Mouse (Mus musculus) gastrocnemius, postnatal 25 days (tissue): ENCODE measurements around the gene Ppp1r9b. TPM values are rescaled to one million over a fixed set of nuclear protein-coding genes. Genes with fewer than 3 reads are reported as not detected.
"Not testable (repeated sequence)": the region's sequence is repeated elsewhere in the genome, so short reads cannot be mapped to it uniquely, and the experiment has no call there.

Source experiments
- DNase-seq: peaks from one replicate; pipeline ENCODE4 v3.0.0; 2022
- total RNA-seq, 2 experiments: library from RNA; stranded (reverse); gene quantifications; 1 replicate in 1 of 2; 2 replicates in 1 of 2; pipeline ENCODE4 v1.2.3; 2021

The Ppp1r9b gene
- total RNA-seq, 2 experiments from 2014 or later: 21.8 to 30.0 TPM

DNA sequence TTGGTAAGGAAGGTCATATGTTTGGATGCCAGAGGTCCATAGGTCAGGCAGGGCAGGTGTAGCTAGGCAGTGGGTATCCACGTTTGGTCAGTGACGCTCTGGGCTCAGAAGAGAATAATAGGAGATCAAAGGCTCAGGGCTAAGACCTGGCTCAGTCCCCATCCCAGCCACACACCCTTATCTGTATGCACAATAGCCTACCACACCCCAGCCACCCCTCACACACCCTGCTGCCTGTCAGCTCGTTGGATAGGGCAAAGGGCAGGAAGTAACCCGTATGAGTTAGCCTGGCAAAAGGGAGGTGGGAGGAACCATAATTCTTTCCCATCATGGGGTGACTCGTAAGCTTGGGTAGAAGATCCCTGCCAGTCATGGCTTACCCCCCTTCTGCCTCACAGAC, 6.8 kb downstream of the Ppp1r9b start:
- DNase-seq: no peak

DNA sequence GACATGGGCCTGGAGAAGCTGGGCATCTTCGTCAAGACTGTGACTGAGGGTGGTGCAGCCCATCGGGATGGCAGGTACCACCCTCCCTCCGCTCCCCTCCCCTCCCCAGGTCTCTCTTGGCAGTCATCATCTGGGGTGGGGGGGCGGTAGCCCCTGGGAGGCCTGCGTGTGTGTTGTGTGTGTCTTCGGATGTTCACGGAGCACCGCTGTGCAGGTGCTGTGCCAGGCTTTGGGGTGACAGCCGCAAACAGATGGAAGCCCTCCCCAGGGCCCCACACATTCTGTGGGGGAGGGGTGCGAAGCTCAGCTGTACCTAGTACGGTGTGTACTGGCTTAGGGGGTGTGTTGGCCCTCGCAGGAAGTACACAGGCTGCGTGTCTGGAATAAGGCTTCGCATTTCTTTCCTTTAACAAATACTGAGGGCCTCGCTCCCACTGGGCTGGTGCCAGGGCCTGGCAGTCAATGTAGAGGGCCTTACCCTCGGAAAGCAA, 7.3 kb downstream of the Ppp1r9b start:
- DNase-seq: peak; percentile 69

DNA sequence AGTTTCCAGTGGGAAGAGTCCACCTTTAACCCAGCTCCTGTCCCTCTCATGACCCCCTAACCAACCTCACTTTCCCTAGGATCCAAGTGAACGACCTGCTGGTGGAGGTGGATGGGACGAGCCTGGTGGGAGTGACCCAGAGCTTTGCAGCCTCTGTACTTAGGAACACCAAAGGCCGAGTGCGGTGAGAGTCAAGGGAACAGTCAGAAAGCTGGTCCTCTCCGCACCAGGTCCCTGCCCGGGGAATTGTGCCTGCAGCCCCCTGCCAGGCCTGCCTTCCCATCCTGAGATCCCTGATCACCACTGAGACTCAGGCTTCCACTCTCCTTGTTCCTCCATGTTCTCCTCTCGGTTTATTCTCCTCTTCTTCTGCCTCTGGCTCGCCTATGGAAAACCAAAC, 9.3 kb downstream of the Ppp1r9b start:
- DNase-seq: no peak

DNA sequence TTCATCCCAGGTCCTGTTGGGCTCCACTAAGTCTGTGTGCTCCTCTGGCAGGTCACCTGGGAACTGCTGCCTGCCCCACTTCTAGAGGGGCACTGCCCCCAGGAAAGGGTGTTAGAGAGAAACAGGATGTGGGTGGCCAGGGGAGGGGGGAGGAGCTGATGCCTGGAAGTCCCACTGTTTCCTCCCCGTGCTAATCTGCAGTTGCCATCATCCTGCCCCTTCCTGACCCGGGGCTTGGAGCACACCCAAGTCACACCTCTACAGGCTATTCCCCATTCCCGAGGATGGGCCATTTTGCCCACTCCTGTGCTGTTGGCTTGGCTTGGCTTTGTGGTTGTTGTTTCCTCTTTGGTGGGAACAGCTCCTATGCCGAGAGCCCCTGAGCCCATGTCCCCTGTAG, 9.7 kb downstream of the Ppp1r9b start:
- peak; percentile 68 for DNase-seq

DNA sequence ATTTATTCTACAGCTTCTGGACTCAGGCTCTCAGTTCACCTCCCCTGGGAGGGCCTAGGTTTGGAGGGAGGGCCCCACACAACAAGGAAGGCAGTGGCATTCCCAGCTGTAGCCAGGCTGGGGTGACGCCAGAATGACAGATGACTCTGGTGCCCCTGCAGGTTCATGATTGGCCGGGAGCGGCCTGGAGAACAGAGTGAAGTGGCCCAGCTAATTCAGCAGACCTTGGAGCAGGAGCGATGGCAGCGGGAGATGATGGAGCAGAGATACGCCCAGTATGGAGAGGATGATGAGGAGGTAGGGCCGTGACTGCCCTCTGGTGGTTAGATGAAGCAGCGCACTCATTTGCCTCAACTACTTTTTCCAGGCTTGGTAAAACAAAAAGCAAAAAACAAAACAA, 10.2 kb downstream of the Ppp1r9b start:
- peak; percentile 63 for DNase-seq

DNA sequence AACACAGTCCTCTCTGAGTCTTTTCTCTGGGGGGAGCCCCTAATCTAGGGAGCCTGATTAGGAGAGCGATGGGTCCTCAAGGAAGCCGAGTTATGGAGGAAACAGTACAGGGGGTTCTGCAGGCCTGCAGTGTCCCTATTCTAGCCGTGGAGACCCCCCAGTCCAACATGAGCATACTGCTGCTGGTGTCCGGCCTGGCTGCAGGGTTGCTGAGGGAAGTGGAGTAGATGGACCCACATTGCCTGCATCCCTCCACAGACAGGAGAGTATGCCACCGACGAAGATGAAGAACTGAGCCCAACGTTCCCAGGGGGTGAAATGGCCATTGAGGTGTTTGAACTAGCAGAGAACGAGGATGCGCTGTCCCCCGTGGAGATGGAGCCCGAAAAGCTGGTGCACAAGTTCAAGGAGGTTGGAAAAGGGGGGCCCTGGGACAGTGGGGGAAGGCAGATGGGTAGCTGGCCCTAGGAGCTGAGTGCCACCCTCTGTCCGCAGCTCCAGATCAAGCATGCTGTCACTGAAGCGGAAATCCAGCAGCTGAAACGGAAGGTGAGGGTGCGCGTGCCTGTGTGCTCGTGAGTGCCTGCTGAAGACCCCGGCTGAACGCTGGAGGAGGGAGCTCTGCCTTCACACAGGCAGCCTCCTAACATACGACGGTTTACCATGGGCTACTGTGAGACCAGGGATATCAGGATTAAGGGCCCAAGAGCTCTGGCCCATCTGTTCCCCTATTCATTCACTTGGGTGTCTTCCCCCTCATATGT, 10.9 kb downstream of the Ppp1r9b start:
- no peak for DNase-seq

DNA sequence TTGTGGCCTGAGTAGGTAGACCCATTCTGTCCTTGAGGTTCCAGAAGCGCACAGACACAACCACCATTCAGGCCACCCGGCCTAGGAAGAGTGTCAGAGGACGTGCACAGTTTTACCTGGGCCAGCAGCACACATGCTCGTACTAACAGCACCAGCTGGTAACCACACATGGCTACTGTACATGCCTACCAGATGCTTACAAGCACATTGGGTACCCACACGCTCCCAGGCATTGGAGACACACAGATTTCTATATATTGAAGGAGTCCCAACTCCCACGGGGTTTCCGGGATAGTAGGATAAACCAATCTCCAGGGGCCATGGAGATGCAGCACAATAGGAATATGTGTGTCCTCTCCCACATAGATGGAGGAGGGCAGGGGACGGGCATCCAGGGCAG, 11.9 kb downstream of the Ppp1r9b start:
- DNase-seq: no peak

DNA sequence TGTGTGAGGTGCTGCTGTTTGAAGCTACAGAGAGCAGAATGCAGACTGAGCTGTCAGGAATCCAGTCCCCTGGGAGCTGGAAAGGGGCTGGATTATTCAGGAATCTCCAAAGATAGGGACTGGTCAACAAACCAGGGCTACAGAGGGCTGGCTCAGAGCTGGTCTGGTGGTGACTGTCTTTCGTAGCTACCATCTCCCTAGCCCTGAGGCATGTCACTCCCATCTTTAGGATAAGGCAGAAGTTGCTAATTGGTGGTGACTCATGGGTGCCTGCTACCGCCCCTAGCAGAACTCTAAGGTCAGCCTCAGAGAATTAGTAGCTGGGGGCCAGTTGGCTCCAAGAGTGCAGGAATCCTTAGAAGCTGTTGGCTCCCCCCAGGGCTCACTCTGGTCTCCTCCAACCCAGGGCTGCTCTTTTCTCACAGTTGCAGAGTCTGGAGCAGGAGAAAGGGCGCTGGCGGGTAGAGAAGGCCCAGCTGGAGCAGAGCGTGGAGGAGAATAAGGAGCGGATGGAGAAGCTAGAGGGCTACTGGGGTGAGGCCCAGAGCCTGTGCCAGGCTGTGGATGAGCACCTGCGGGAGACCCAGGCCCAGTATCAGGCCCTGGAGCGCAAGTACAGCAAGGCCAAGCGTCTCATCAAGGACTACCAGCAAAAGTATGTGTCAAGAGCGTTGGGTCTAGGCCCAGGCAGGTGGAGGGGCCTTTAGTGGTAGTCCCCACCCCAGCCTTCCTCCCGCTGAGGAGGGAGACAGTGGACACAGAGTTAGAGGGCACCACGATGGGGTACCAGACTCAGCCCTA, 13.5 kb downstream of the Ppp1r9b start:
- DNase-seq: no peak

DNA sequence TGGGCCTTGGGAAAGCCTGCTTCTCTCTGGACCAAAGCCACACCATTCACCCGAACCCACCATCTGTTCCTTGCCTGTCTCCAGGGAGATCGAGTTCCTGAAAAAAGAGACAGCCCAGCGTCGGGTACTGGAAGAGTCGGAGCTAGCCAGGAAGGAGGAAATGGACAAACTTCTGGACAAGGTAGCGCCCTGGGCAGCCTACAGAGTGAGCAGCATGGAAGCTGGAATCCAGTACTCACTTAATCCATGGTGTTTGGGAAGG, 14.0 kb downstream of the Ppp1r9b start:
- DNase-seq: no peak

DNA sequence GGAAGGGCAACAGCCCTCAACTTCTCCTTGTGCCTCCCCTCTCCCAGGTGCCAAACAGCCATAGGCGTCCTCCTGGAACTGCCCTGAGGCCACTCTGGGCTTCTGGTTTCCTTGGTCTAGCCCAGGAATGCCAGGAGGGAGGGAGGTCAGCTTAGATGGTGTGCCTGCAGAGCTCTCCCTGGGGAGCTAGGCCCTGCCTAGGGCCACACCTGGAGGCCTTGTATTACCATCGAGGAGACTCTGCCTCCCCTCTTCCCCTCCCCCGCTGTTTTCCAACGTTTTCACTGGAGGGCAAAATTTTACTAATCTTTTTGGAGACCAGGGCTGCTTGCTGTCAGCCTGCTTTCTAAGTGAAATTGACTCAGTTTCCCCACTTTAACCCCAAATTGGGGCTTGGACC, 15.2 kb downstream of the Ppp1r9b start:
- DNase-seq: no peak

DNA sequence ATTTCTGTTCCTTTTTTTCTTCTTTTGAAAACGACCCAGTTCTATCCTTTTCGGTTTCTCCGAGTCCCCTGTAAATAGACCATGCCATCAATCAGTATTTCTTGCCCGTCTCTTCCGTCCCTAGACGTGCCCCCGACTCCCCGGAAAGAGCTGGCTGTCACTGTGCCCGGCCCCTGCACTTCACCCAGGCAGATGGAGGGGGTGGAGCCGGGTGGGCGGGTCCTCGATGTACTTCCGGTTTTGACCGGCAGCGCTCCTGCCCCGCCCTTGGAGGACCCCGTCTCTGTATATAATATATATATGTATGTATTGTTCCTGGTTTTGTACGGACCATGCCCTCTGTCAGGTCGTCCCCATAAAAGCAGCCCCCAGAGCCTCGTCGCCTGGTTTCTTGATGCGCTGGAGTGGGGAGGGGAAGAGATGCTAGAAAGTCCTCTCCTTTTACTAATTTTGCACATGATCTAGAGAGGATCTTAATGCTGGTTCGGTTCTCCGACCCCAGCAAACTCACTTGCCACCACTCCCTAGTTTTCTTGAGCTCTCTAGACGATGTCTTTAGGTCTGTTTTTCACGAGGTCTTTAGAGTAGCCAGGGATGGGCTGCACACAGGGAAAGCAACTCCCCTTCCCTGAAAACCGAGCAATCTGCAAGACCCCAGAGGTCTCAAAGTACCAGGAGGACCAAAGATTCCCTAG, 15.8 kb downstream of the Ppp1r9b start:
- peak; percentile 82 for DNase-seq

DNA sequence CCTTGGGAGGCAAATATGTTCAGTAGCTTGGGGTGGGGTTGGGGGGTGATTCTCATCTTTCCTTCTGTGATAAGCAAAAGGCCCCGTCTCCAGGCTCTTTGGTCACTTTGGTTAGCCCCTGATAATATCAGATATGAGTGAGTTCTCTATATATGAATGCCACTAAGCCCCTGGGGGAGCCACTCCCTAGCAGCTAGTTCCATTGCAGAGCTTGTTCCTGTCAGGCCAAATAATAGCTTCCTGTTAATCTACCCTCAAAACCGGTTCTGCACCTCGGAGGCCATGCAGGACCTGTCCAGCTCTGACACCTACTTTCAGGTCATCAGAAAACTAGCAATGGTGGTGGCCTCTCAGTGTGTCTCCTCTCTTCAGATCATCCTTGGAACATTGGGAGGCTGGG, 16.6 kb downstream of the Ppp1r9b start:
- no peak for DNase-seq

DNA sequence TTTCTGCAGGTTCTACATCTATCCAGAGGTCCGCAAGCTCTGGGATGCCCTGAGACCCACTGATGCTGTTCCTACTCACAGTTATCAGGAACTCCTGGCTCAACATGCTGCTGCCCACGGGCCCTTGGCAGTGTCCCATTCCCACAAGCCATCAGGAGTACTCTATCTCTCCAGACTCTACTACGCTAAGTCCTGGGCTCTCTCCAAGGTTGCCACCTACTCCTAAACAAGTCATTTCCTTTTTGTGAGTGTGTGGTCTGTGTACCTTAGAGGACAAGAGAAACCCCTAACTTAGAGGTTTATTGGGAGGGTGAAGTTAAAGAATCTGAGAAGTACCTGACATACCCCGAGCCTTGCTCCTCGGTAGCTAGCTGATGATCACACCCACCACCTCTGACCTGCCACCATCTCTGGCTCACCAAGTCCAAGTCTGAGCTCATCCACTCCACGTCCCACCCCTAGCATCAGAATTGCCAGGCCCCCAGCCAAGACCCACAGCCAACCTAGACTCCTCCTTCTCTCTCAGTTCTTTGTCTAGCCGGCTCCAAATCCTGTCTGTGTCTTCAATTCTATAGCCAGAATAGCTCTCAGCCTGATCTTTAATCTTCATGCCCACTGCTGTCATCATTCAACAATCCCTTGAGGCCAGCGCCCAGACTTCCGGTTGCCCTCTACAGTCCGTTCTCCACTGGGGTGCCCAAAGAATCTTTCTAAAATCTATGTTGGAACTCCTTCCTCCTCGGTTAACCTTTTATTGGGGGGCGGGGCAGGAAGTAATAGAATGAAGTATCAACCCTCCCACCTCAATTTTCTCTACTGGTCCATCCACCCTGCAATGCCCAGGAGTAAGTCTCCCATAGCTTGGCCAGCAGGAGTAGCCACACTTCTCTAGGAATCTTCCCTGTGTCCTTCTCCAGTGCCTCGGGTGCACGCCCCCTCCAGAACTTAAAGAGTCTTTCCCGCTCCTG, 18.1 kb downstream of the Ppp1r9b start:
- DNase-seq: no peak

DNA sequence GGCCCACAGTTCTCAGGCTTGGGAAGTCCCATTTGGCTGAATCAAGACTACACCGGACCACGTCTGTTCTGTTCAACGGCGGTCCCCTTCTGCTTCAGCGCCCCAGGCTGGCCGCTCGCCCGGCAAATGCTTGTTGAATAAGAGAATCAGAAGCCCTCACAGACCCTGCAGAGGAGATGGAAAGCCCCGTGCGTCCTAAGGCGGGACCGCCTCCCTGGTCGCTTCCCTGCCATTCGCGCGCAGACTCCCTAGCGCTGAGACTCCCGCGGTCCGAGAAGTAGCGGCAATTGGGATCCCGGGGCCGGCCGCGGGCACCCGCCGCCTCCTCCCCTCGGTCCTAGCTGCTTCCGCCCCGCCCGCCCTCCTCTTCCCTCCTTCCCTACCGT, 18.8 kb downstream of the Ppp1r9b start, which contains the start of gene Samd14:
Samd14 (plus strand) TSS at position 251 of the 386 bp plus-strand sequence.
- peak; percentile 56 for DNase-seq

DNA sequence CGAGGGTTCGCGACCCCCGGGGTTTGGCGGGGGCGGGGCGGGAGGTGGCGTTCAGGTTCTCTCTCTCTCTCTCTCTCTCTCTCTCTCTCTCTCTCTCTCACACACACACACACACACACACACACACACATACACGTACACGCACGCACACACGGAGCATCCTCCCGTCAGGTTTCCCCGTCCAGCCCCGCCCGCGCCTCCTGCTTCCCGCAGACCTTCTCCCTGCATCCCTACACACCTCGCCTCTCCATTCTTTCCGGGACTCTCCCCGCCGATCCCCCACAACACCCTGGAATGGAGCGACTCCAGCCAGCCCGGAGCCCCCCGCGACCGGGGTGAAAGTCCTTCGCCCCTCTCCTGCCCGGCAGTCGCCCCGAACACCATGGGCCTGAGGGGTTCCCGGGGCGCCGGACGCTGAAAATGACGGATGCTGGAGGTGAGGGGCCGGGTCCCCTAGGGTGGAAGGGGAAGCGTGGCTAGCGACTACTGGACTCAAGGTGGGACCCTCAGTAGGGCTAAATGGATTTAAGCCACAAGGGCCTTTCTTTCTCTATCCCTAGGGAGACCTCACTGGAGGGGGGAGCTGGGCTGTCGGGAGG, 19.4 kb downstream of the Ppp1r9b start:
- DNase-seq: no peak

DNA sequence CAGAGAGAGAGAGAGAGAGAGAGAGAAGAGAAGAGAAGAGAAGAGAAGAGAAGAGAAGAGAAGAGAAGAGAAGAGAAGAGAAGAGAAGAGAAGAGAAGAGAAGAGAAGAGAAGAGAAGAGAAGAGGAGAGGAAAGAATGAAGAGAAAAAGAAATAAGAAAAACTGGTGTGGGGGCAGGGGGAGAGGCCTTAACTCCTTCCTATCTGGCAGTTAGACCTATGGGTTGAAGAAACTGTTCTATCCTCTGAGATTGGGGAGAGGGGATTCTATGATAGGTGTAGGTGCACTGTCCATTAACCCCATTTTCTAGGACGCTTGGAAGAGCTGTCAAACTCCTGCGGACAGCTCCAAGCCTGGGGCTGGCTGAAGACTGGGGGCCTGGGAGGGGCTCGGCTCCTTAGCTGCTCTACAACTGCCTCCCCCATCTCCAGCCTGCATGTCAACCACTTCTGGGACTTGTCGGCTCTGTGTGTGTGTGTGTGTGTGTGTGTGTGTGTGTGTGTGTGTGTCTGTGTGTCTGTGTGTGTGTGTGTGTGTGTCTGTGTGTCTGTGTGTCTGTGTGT, 20.1 kb downstream of the Ppp1r9b start:
- DNase-seq: not testable (repeated sequence)

DNA sequence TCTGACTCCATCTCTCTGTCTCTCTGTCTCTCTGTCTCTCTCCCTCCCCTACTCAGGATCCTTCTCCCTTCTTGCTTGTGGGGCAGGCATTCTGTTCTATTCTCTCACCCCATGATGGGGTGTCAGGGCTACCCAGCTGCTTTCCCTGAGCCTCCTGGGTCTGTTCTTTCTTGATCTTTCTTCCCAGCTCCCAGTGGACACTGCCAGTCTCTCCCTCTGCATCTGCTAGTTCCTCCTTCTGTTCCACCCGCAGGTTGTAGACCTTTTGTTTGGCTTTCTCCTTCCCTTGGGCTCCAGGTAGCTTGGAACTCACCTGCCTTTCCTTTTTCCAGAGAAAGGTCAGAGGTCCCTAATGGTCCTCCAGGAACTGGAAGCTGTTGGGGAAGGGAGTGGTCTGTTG, 20.6 kb downstream of the Ppp1r9b start:
- no peak for DNase-seq

DNA sequence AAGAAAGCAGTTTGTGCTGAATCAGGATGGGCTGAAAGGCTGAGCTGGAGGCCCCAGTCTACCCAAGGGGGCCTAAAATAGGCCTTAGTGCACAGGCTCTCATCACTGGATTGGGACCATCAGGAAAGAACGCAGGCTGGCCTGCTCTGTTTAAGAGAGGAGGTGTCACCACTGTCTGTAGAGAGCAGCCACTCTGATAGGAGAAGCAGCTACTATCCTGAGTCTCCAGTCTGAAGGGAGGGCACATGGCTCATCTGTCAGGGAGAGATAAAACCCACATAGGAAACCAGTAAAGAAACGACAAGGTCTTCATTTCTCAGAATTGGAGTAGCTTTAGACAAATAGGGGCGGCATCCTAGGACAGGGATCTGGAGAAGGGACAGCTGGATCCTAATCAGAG, 21.2 kb downstream of the Ppp1r9b start:
- no peak for DNase-seq

DNA sequence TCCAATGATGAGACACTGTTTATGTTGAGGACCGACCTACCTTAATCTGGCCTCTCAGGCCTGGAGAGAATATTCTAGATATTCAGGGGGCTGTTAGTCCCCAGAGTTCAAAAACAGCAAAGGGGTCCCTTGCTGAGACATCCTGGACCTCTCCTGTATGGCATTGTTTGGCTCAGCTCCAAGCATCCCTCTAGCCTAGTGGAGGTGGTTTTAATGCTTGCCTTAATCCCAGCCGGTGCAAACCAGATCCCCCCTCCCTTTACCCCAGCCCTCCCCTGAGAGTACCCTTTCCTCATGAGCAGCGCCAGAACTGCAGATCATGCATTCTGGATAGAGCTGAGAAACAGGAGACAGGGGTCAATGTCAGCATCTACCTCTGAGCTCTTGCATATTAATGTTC, 21.7 kb downstream of the Ppp1r9b start:
- DNase-seq: no peak

DNA sequence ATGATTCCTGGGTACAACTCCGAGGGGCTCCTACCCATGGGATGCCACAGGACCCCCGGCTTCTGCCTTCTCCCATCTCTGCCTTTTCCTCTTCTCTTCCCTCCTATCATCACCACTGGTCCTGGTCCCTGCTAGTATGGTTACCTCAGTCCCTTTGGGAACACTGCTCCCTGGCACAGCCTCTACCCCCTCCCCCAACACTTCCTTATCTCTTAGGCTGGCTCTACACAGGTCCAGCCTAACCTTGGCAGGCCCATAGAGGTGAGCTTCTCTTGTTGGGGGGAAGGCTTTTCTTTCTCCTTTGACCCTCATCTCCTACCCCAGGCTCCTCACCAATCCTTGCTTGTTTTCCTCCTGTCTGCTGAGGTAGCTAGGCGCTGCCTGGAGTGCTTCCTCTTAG, 24.6 kb downstream of the Ppp1r9b start:
- DNase-seq: no peak
